Mouse (Mus musculus): Measurements from ENCODE around the gene Olfr155. TPM values are rescaled to one million over a fixed set of nuclear protein-coding genes. Genes with fewer than 3 reads are reported as not detected.

Olfr155 gene
- polyA plus RNA-seq (2014; fragmentation: Nextera tagmentation; extraction: Ambion mirVana), result not detected in 2 replicates

- no peak for ATAC-seq (ENCODE audit: low FRiP score, low TSS enrichment)
- no peaks in the 10 kb centered on the region for H3K4me1 ChIP-seq (ENCODE audit: control insufficient read depth, insufficient read depth, low read length)
- no peaks in the 10 kb centered on the region for H3K36me3 ChIP-seq (ENCODE audit: control insufficient read depth, insufficient read depth, low read length)
- H3K4me3 ChIP-seq (ENCODE audit: low read length), result no peak within 1 kb of the TSS
- H3K27ac ChIP-seq (ENCODE audit: low read depth, low read length), result no peak within 1 kb of the TSS
- no peaks in the 10 kb centered on the region for H3K27me3 ChIP-seq (ENCODE audit: control insufficient read depth, insufficient read depth, low read length)
- no peaks in the 10 kb centered on the region for H3K9me3 ChIP-seq (ENCODE audit: control insufficient read depth, low read length)
- H3K4me2 ChIP-seq (replicated peaks; ENCODE audit: low read depth, low read length), result no peak within 1 kb of the TSS
- H3K9ac ChIP-seq (ENCODE audit: low read depth, low read length), result no peak within 1 kb of the TSS
- 88% methylated on average over 6 of the region's 6 CpGs for WGBS
Measured at GRCm38 (mm10) chr4:43851265-43851664, at the start of gene Olfr155. TSS of gene Olfr155 (plus strand) at chr4:43851565.

GRCm38 (mm10) chr4:43822896-43823550 is 28.3 kb upstream of the Olfr155 start:
- WGBS, result 79% methylated on average over 13 of the region's 13 CpGs
- ATAC-seq (ENCODE audit: low FRiP score, low TSS enrichment), result no peak
- H3K27me3 ChIP-seq (ENCODE audit: control insufficient read depth, insufficient read depth, low read length), result no peaks in the 10 kb centered on the region

GRCm38 (mm10) chr4:43823845-43824337 is 27.5 kb upstream of the Olfr155 start, which contains the start of gene Olfr156:
TSS of gene Olfr156 (minus strand) at chr4:43823895.
- 17% methylated on average over 7 of the region's 7 CpGs for WGBS
- no peak for ATAC-seq (ENCODE audit: low FRiP score, low TSS enrichment)
- no peaks in the 10 kb centered on the region for H3K9me3 ChIP-seq (ENCODE audit: control insufficient read depth, low read length)

More at GRCm38 (mm10) chr4:43822896-43823550, 28.3 kb upstream of the Olfr155 start:
- H3K4me2 ChIP-seq (replicated peaks; ENCODE audit: low read depth, low read length), result no peak overlapping the region
- H3K4me1 ChIP-seq (ENCODE audit: control insufficient read depth, insufficient read depth, low read length), result no peaks in the 10 kb centered on the region
- no peaks in the 10 kb centered on the region for H3K36me3 ChIP-seq (ENCODE audit: control insufficient read depth, insufficient read depth, low read length)
- no peaks in the 10 kb centered on the region for H3K9me3 ChIP-seq (ENCODE audit: control insufficient read depth, low read length)
- no peak overlapping the region for H3K9ac ChIP-seq (ENCODE audit: low read depth, low read length)
- no peak overlapping the region for H3K27ac ChIP-seq (ENCODE audit: low read depth, low read length)
- H3K4me3 ChIP-seq (ENCODE audit: low read length), result no peak overlapping the region

GRCm38 (mm10) chr4:43828806-43829205 is 22.6 kb upstream of the Olfr155 start:
- ATAC-seq (ENCODE audit: low FRiP score, low TSS enrichment), result no peak
- Histone ChIP-seq H3K9me3 (ENCODE audit: control insufficient read depth, low read length) (no peaks in the 10 kb centered on the region), H3K27ac (ENCODE audit: low read depth, low read length) (no peak overlapping the region), H3K4me1 (ENCODE audit: control insufficient read depth, insufficient read depth, low read length) (no peaks in the 10 kb centered on the region), H3K4me3 (ENCODE audit: low read length) (no peak overlapping the region), H3K36me3 (ENCODE audit: control insufficient read depth, insufficient read depth, low read length) (no peaks in the 10 kb centered on the region), H3K27me3 (ENCODE audit: control insufficient read depth, insufficient read depth, low read length) (no peaks in the 10 kb centered on the region), H3K9ac (ENCODE audit: low read depth, low read length) (no peak overlapping the region), H3K4me2 (replicated peaks; ENCODE audit: low read depth, low read length) (no peak overlapping the region)
- 86% methylated on average over 4 of the region's 4 CpGs for WGBS

More at GRCm38 (mm10) chr4:43823845-43824337, 27.5 kb upstream of the Olfr155 start, which contains the start of gene Olfr156:
- Histone ChIP-seq H3K4me1 (ENCODE audit: control insufficient read depth, insufficient read depth, low read length) (no peaks in the 10 kb centered on the region), H3K4me3 (ENCODE audit: low read length) (no peak within 1 kb of the TSS), H3K9ac (ENCODE audit: low read depth, low read length) (no peak within 1 kb of the TSS), H3K4me2 (replicated peaks; ENCODE audit: low read depth, low read length) (no peak within 1 kb of the TSS), H3K27ac (ENCODE audit: low read depth, low read length) (no peak within 1 kb of the TSS), H3K36me3 (ENCODE audit: control insufficient read depth, insufficient read depth, low read length) (no peaks in the 10 kb centered on the region), H3K27me3 (ENCODE audit: control insufficient read depth, insufficient read depth, low read length) (no peaks in the 10 kb centered on the region)

GRCm38 (mm10) chr4:43832031-43832430 is 19.3 kb upstream of the Olfr155 start:
- 62% methylated on average over 5 of the region's 5 CpGs for whole genome bisulfite sequencing
- Histone ChIP-seq H3K4me1 (ENCODE audit: control insufficient read depth, insufficient read depth, low read length) (no peaks in the 10 kb centered on the region), H3K36me3 (ENCODE audit: control insufficient read depth, insufficient read depth, low read length) (no peaks in the 10 kb centered on the region), H3K9me3 (ENCODE audit: control insufficient read depth, low read length) (no peaks in the 10 kb centered on the region), H3K9ac (ENCODE audit: low read depth, low read length) (no peak overlapping the region), H3K4me2 (replicated peaks; ENCODE audit: low read depth, low read length) (no peak overlapping the region), H3K4me3 (ENCODE audit: low read length) (no peak overlapping the region), H3K27ac (ENCODE audit: low read depth, low read length) (no peak overlapping the region), H3K27me3 (ENCODE audit: control insufficient read depth, insufficient read depth, low read length) (no peaks in the 10 kb centered on the region)
- ATAC-seq (ENCODE audit: low FRiP score, low TSS enrichment), result no peak

- no peak for ATAC-seq (ENCODE audit: low FRiP score, low TSS enrichment)
- no peak overlapping the region for H3K4me2 ChIP-seq (replicated peaks; ENCODE audit: low read depth, low read length)
- 72% methylated on average over 5 of the region's 5 CpGs for WGBS
Measured at GRCm38 (mm10) chr4:43833752-43834151, 17.6 kb upstream of the Olfr155 start.

GRCm38 (mm10) chr4:43834749-43835148 is 16.6 kb upstream of the Olfr155 start:
- ATAC-seq (ENCODE audit: low FRiP score, low TSS enrichment), result no peak
- no peaks in the 10 kb centered on the region for H3K27me3 ChIP-seq (ENCODE audit: control insufficient read depth, insufficient read depth, low read length)
- no peak overlapping the region for H3K4me2 ChIP-seq (replicated peaks; ENCODE audit: low read depth, low read length)
- no peak overlapping the region for H3K9ac ChIP-seq (ENCODE audit: low read depth, low read length)
- no peak overlapping the region for H3K4me3 ChIP-seq (ENCODE audit: low read length)
- 72% methylated on average over 4 of the region's 4 CpGs for WGBS
- no peaks in the 10 kb centered on the region for H3K9me3 ChIP-seq (ENCODE audit: control insufficient read depth, low read length)
- H3K36me3 ChIP-seq (ENCODE audit: control insufficient read depth, insufficient read depth, low read length), result no peaks in the 10 kb centered on the region
- H3K27ac ChIP-seq (ENCODE audit: low read depth, low read length), result no peak overlapping the region
- no peaks in the 10 kb centered on the region for H3K4me1 ChIP-seq (ENCODE audit: control insufficient read depth, insufficient read depth, low read length)

More at GRCm38 (mm10) chr4:43833752-43834151, 17.6 kb upstream of the Olfr155 start:
- H3K27ac ChIP-seq (ENCODE audit: low read depth, low read length), result no peak overlapping the region
- no peaks in the 10 kb centered on the region for H3K36me3 ChIP-seq (ENCODE audit: control insufficient read depth, insufficient read depth, low read length)
- H3K4me3 ChIP-seq (ENCODE audit: low read length), result no peak overlapping the region
- no peak overlapping the region for H3K9ac ChIP-seq (ENCODE audit: low read depth, low read length)
- no peaks in the 10 kb centered on the region for H3K9me3 ChIP-seq (ENCODE audit: control insufficient read depth, low read length)
- H3K4me1 ChIP-seq (ENCODE audit: control insufficient read depth, insufficient read depth, low read length), result no peaks in the 10 kb centered on the region
- H3K27me3 ChIP-seq (ENCODE audit: control insufficient read depth, insufficient read depth, low read length), result no peaks in the 10 kb centered on the region

GRCm38 (mm10) chr4:43838326-43838725 is 13.0 kb upstream of the Olfr155 start:
- Histone ChIP-seq H3K9me3 (ENCODE audit: control insufficient read depth, low read length) (no peaks in the 10 kb centered on the region; the same call in 1 of the 2 replicates), H3K4me2 (replicated peaks; ENCODE audit: low read depth, low read length) (no peak overlapping the region), H3K4me3 (ENCODE audit: low read length) (no peak overlapping the region), H3K27ac (ENCODE audit: low read depth, low read length) (no peak overlapping the region), H3K27me3 (ENCODE audit: control insufficient read depth, insufficient read depth, low read length) (no peaks in the 10 kb centered on the region), H3K4me1 (ENCODE audit: control insufficient read depth, insufficient read depth, low read length) (no peaks in the 10 kb centered on the region), H3K9ac (ENCODE audit: low read depth, low read length) (no peak overlapping the region), H3K36me3 (ENCODE audit: control insufficient read depth, insufficient read depth, low read length) (no peaks in the 10 kb centered on the region)
- ATAC-seq (ENCODE audit: low FRiP score, low TSS enrichment), result no peak
- 58% methylated on average over 3 of the region's 3 CpGs for WGBS

GRCm38 (mm10) chr4:43840101-43840500 is 11.3 kb upstream of the Olfr155 start, which contains the start of gene Olfr157:
TSS of gene Olfr157 (minus strand) at chr4:43840201.
- 86% methylated on average over 1 of the region's 1 CpGs for WGBS
- Histone ChIP-seq H3K4me2 (replicated peaks; ENCODE audit: low read depth, low read length) (no peak within 1 kb of the TSS), H3K4me3 (ENCODE audit: low read length) (no peak within 1 kb of the TSS), H3K9me3 (ENCODE audit: control insufficient read depth, low read length) (no peaks in the 10 kb centered on the region; the same call in 1 of the 2 replicates), H3K27ac (ENCODE audit: low read depth, low read length) (no peak within 1 kb of the TSS), H3K27me3 (ENCODE audit: control insufficient read depth, insufficient read depth, low read length) (no peaks in the 10 kb centered on the region), H3K36me3 (ENCODE audit: control insufficient read depth, insufficient read depth, low read length) (no peaks in the 10 kb centered on the region), H3K9ac (ENCODE audit: low read depth, low read length) (no peak within 1 kb of the TSS), H3K4me1 (ENCODE audit: control insufficient read depth, insufficient read depth, low read length) (no peaks in the 10 kb centered on the region)
- no peak for ATAC-seq (ENCODE audit: low FRiP score, low TSS enrichment)
